Mouse (Mus musculus) kidney, embryonic 15.5 days (tissue): ENCODE data around the gene Palm. TPM values are rescaled to one million over a fixed set of nuclear protein-coding genes. Genes with fewer than 3 reads are reported as not detected.
A peak's percentile ranks its signal among the peaks of the same experiment; 100 is the strongest.

Source experiments
- ATAC-seq: fragments of 200-750 bp; cut with Nextera tagmentation; replicated peaks from 2 replicates; pipeline ENCODE4 v1.8.0; 2017; ENCODE audit warnings: moderate TSS enrichment; ENCODE audit not compliant: low FRiP score
- H3K27ac ChIP-seq: fragments of 300-500 bp; sonication (generic); 2 replicates; pipeline ENCODE4 v1.5.1; 2015; ENCODE audit warnings: mild to moderate bottlenecking, inconsistent platforms
- H3K27me3 ChIP-seq: fragments of 300-500 bp; sonication (generic); 2 replicates; pipeline ENCODE4 v1.6.1; 2015; ENCODE audit warnings: inconsistent platforms
- H3K36me3 ChIP-seq: fragments of 300-500 bp; sonication (generic); 2 replicates; pipeline ENCODE4 v1.6.1; 2015; ENCODE audit warnings: inconsistent platforms
- H3K4me1 ChIP-seq: fragments of 300-500 bp; sonication (generic); 2 replicates; pipeline ENCODE4 v1.6.1; 2015; ENCODE audit warnings: inconsistent platforms
- H3K4me2 ChIP-seq: fragments of 300-500 bp; sonication (generic); 2 replicates; pipeline ENCODE4 v1.6.1; 2015; ENCODE audit warnings: moderate library complexity, mild to moderate bottlenecking, inconsistent platforms
- H3K4me3 ChIP-seq: fragments of 300-500 bp; sonication (generic); replicated peaks from 2 replicates; pipeline ENCODE4 v1.5.1; 2015; ENCODE audit warnings: mild to moderate bottlenecking, inconsistent platforms
- H3K9ac ChIP-seq: fragments of 300-500 bp; sonication (generic); 2 replicates; pipeline ENCODE4 v1.6.1; 2015; ENCODE audit warnings: mild to moderate bottlenecking, inconsistent platforms
- H3K9me3 ChIP-seq: fragments of 300-500 bp; sonication (generic); replicated peaks from 2 replicates; pipeline ENCODE4 v1.6.1; 2016; ENCODE audit warnings: inconsistent platforms
- WGBS: fragments of 180-500 bp; shearing (Covaris S2); methylation state at CpG from one replicate; pipeline ENCODE4 v1.1.7; 2015; ENCODE audit warnings: mixed read lengths; 5-methylcytosine and 5-hydroxymethylcytosine counted together
- polyA plus RNA-seq: library from polyadenylated mRNA; unstranded; fragments of >200 nt; fragmentation: Nextera tagmentation; extraction: Ambion mirVana; gene quantifications from 2 replicates; pipeline ENCODE4 v1.2.1, GENCODE M21; 2015

Gene Palm
- polyA plus RNA-seq, 1 experiment from 2014 or later, result 158 TPM

- Histone ChIP-seq H3K36me3 (no peaks in the 10 kb centered on the region), H3K9me3 (no peaks in the 10 kb centered on the region), H3K4me2 (peak overlapping the region; percentile 65), H3K9ac (peak overlapping the region; percentile 42; the same call in 1 of the 2 replicates), H3K4me1 (peaks cover 54% of the 10 kb centered on the region), H3K27ac (peak overlapping the region; percentile 96), H3K27me3 (no peaks in the 10 kb centered on the region), H3K4me3 (peak overlapping the region; percentile 43)
- no peak for ATAC-seq
- WGBS, result 91% methylated on average over 3 of the region's 3 CpGs
These were observed 46.7 kb downstream of the Palm start for GRCm38 (mm10) chr10:79840091-79840490.

GRCm38 (mm10) chr10:79840644-79841551 lies 47.5 kb downstream of the Palm start:
- under 1% methylated on average over 24 of the region's 24 CpGs for WGBS
- peak overlapping the region; percentile 43 for H3K4me3 ChIP-seq
- H3K4me2 ChIP-seq, result peak overlapping the region; percentile 65
- H3K4me1 ChIP-seq, result peaks cover 57% of the 10 kb centered on the region
- peak overlapping the region; percentile 96 for H3K27ac ChIP-seq
- H3K9ac ChIP-seq, result peak overlapping the region; percentile 42
- ATAC-seq, result peak; percentile 94
- H3K27me3 ChIP-seq, result no peaks in the 10 kb centered on the region
- no peaks in the 10 kb centered on the region for H3K9me3 ChIP-seq
- no peaks in the 10 kb centered on the region for H3K36me3 ChIP-seq

GRCm38 (mm10) chr10:79842322-79842721 lies 49.0 kb downstream of the Palm start:
- Histone ChIP-seq H3K27ac (peak overlapping the region; percentile 78), H3K9me3 (no peaks in the 10 kb centered on the region), H3K4me3 (no peak overlapping the region), H3K4me1 (peaks cover 66% of the 10 kb centered on the region), H3K27me3 (no peaks in the 10 kb centered on the region), H3K36me3 (no peaks in the 10 kb centered on the region), H3K9ac (no peak overlapping the region), H3K4me2 (no peak overlapping the region)
- WGBS, result 71% methylated on average over 3 of the region's 3 CpGs
- no peak for ATAC-seq

GRCm38 (mm10) chr10:79843476-79843875 lies 50.1 kb downstream of the Palm start:
- H3K4me2 ChIP-seq, result 0 out of 2 replicates have a peak overlapping the region, but pooled peaks have one; percentile 10

GRCm38 (mm10) chr10:79846553-79846952 lies 53.2 kb downstream of the Palm start:
- peak overlapping the region; percentile 54 for H3K27ac ChIP-seq

More at GRCm38 (mm10) chr10:79843476-79843875, 50.1 kb downstream of the Palm start:
- no peaks in the 10 kb centered on the region for H3K9me3 ChIP-seq
- no peak for ATAC-seq
- no peaks in the 10 kb centered on the region for H3K27me3 ChIP-seq
- WGBS, result 34% methylated on average over 6 of the region's 6 CpGs
- H3K9ac ChIP-seq, result no peak overlapping the region
- H3K4me3 ChIP-seq, result no peak overlapping the region
- H3K4me1 ChIP-seq, result peaks cover 74% of the 10 kb centered on the region
- H3K36me3 ChIP-seq, result no peaks in the 10 kb centered on the region
- peak overlapping the region; percentile 78 for H3K27ac ChIP-seq

GRCm38 (mm10) chr10:79849941-79850628 lies 56.7 kb downstream of the Palm start:
- 78% methylated on average over 8 of the region's 8 CpGs for WGBS
- H3K9ac ChIP-seq, result no peak overlapping the region
- H3K4me3 ChIP-seq, result no peak overlapping the region
- no peaks in the 10 kb centered on the region for H3K36me3 ChIP-seq
- peaks cover 62% of the 10 kb centered on the region for H3K4me1 ChIP-seq
- no peaks in the 10 kb centered on the region for H3K27me3 ChIP-seq
- H3K9me3 ChIP-seq, result no peaks in the 10 kb centered on the region
- no peak overlapping the region for H3K4me2 ChIP-seq
- H3K27ac ChIP-seq, result no peak overlapping the region
- ATAC-seq, result no peak

More at GRCm38 (mm10) chr10:79846553-79846952, 53.2 kb downstream of the Palm start:
- no peak overlapping the region for H3K9ac ChIP-seq
- no peak overlapping the region for H3K4me3 ChIP-seq
- peak; percentile 47 for ATAC-seq
- H3K4me2 ChIP-seq, result no peak overlapping the region
- 26% methylated on average over 5 of the region's 5 CpGs for WGBS
- no peaks in the 10 kb centered on the region for H3K27me3 ChIP-seq
- no peaks in the 10 kb centered on the region for H3K9me3 ChIP-seq
- H3K36me3 ChIP-seq, result no peaks in the 10 kb centered on the region
- H3K4me1 ChIP-seq, result peaks cover 73% of the 10 kb centered on the region

- 68% methylated on average over 3 of the region's 3 CpGs for WGBS
- H3K9me3 ChIP-seq, result no peaks in the 10 kb centered on the region
- no peak for ATAC-seq
- H3K9ac ChIP-seq, result no peak overlapping the region; the same call in 1 of the 2 replicates
- no peaks in the 10 kb centered on the region for H3K27me3 ChIP-seq
- peak overlapping the region; percentile 96; the same call in 1 of the 2 replicates for H3K4me3 ChIP-seq
- H3K4me2 ChIP-seq, result peak overlapping the region; percentile 95
- peak overlapping the region; percentile 100 for H3K27ac ChIP-seq
- peaks cover 5% of the 10 kb centered on the region for H3K36me3 ChIP-seq
- H3K4me1 ChIP-seq, result peaks cover 60% of the 10 kb centered on the region
These were observed 58.3 kb downstream of the Palm start for GRCm38 (mm10) chr10:79851653-79852052.

- Histone ChIP-seq H3K4me1 (peaks cover 62% of the 10 kb centered on the region), H3K9ac (peak overlapping the region; percentile 73), H3K36me3 (peaks cover 11% of the 10 kb centered on the region), H3K4me2 (peak overlapping the region; percentile 95), H3K9me3 (no peaks in the 10 kb centered on the region), H3K4me3 (peak overlapping the region; percentile 96), H3K27me3 (no peaks in the 10 kb centered on the region), H3K27ac (peak overlapping the region; percentile 100)
- 38% methylated on average over 9 of the region's 9 CpGs for WGBS
- no peak for ATAC-seq
These were observed 58.9 kb downstream of the Palm start for GRCm38 (mm10) chr10:79852107-79852789.

GRCm38 (mm10) chr10:79852827-79853226 lies 59.5 kb downstream of the Palm start:
- H3K4me3 ChIP-seq, result peak overlapping the region; percentile 96
- ATAC-seq, result no peak
- H3K27me3 ChIP-seq, result no peaks in the 10 kb centered on the region
- H3K27ac ChIP-seq, result peak overlapping the region; percentile 100
- H3K9ac ChIP-seq, result peak overlapping the region; percentile 73
- peak overlapping the region; percentile 95 for H3K4me2 ChIP-seq
- peaks cover 17% of the 10 kb centered on the region for H3K36me3 ChIP-seq
- WGBS, result 16% methylated on average over 8 of the region's 8 CpGs
- H3K9me3 ChIP-seq, result no peaks in the 10 kb centered on the region
- peaks cover 62% of the 10 kb centered on the region for H3K4me1 ChIP-seq

- peak; percentile 43 for ATAC-seq
- H3K27me3 ChIP-seq, result no peaks in the 10 kb centered on the region
These were observed 60.0 kb downstream of the Palm start for GRCm38 (mm10) chr10:79853392-79853791.

GRCm38 (mm10) chr10:79853860-79854795 lies 60.8 kb downstream of the Palm start, which contains the start of gene Ptbp1:
Ptbp1 (plus strand) TSS chr10:79854427.
- H3K9me3 ChIP-seq, result no peaks in the 10 kb centered on the region
- H3K4me1 ChIP-seq, result peaks cover 68% of the 10 kb centered on the region
- peak within 1 kb of the TSS; percentile 95 for H3K4me2 ChIP-seq
- peaks cover 30% of the 10 kb centered on the region for H3K36me3 ChIP-seq
- ATAC-seq, result peak; percentile 90
- peak within 1 kb of the TSS; percentile 99 for H3K9ac ChIP-seq
- peak within 1 kb of the TSS; percentile 100 for H3K27ac ChIP-seq
- peak within 1 kb of the TSS; percentile 96 for H3K4me3 ChIP-seq
- no peaks in the 10 kb centered on the region for H3K27me3 ChIP-seq
- WGBS, result under 1% methylated on average over 75 of the region's 75 CpGs

More at GRCm38 (mm10) chr10:79853392-79853791, 60.0 kb downstream of the Palm start:
- Histone ChIP-seq H3K4me1 (peaks cover 62% of the 10 kb centered on the region), H3K9me3 (no peaks in the 10 kb centered on the region), H3K9ac (peak overlapping the region; percentile 73), H3K36me3 (peaks cover 23% of the 10 kb centered on the region), H3K4me3 (peak overlapping the region; percentile 96), H3K27ac (peak overlapping the region; percentile 100), H3K4me2 (peak overlapping the region; percentile 95)
- WGBS, result under 1% methylated on average over 15 of the region's 15 CpGs
